Mouse (Mus musculus): ENCODE results near the gene Ugt1a7c. TPM values are rescaled to one million over a fixed set of nuclear protein-coding genes. Genes with fewer than 3 reads are reported as not detected.
"Not testable (repeated sequence)": the region's sequence is repeated elsewhere in the genome, so short reads cannot be mapped to it uniquely, and the experiment has no call there.

Ugt1a7c gene
- polyA plus RNA-seq (2014; fragmentation: Nextera tagmentation; extraction: Ambion mirVana), result 0.39 and 0.55 TPM in 2 replicates

DNA sequence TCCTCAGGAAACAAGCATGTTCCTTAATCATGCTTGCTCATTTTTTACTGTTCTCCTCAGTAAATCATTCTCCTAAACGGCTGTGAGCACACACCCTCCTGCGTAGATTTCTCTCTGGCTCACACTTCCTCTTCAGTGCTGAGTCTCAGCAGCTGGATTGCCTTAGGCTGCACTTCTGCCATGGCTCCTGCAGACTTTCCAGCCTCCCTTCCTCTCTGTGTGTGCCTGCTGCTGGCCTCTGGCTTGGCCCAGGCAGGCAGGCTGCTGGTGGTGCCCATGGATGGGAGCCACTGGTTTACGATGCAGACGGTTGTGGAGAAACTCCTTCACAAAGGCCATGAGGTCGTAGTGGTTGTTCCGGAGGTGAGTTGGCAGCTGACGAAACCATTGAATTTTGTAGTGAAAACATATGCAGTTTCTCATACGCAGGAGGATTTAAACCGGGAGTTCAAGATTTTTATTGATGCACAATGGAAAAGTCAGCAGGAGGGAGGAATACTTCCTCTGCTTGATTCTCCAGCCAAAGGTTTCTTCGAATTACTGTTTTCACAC lies at the start of gene Ugt1a7c:
TSS of gene Ugt1a7c (plus strand) at position 122 of the 552 bp plus-strand sequence.
- no peak for ATAC-seq (replicated peaks; ENCODE audit: insufficient number of reproducible peaks, low FRiP score, low TSS enrichment)
- no peaks in the 10 kb centered on the region for H3K4me1 ChIP-seq (ENCODE audit: control insufficient read depth, insufficient read depth, low read length)
- H3K9me3 ChIP-seq (replicated peaks; ENCODE audit: control insufficient read depth, low read length), result no peaks in the 10 kb centered on the region
- H3K4me3 ChIP-seq (ENCODE audit: low read depth, low read length), result no peak within 1 kb of the TSS
- WGBS (ENCODE audit: insufficient replicate concordance), result 60% methylated on average over 10 of the region's 10 CpGs
- H3K27ac ChIP-seq (ENCODE audit: low read depth, low read length), result peak within 1 kb of the TSS; percentile 18; the same call in 1 of the 2 replicates
- no peak within 1 kb of the TSS for H3K4me2 ChIP-seq
- H3K27me3 ChIP-seq (ENCODE audit: control insufficient read depth, insufficient read depth, low read length), result no peaks in the 10 kb centered on the region
- H3K9ac ChIP-seq (ENCODE audit: low read depth, low read length), result no peak within 1 kb of the TSS
- no peaks in the 10 kb centered on the region for H3K36me3 ChIP-seq (ENCODE audit: control insufficient read depth, insufficient read depth, low read length)

GRCm38 (mm10) chr1:88047408-88047807 lies 47.5 kb upstream of the Ugt1a7c start:
- not testable (repeated sequence) for H3K4me2 ChIP-seq; ATAC-seq (replicated peaks; ENCODE audit: insufficient number of reproducible peaks, low FRiP score, low TSS enrichment); H3K4me1 ChIP-seq (ENCODE audit: control insufficient read depth, insufficient read depth, low read length); H3K27me3 ChIP-seq (ENCODE audit: control insufficient read depth, insufficient read depth, low read length); H3K9ac ChIP-seq (ENCODE audit: low read depth, low read length); H3K36me3 ChIP-seq (ENCODE audit: control insufficient read depth, insufficient read depth, low read length); H3K27ac ChIP-seq (ENCODE audit: low read depth, low read length); H3K9me3 ChIP-seq (replicated peaks; ENCODE audit: control insufficient read depth, low read length); H3K4me3 ChIP-seq (ENCODE audit: low read depth, low read length)
- 74% methylated on average over 2 of the region's 2 CpGs for whole genome bisulfite sequencing (ENCODE audit: insufficient replicate concordance)

GRCm38 (mm10) chr1:88055088-88055487 lies 39.8 kb upstream of the Ugt1a7c start, which contains the start of gene Ugt1a10:
TSS of gene Ugt1a10 (plus strand) at chr1:88055388.
- ATAC-seq (replicated peaks; ENCODE audit: insufficient number of reproducible peaks, low FRiP score, low TSS enrichment), result no peak
- 62% methylated on average over 1 of the region's 1 CpGs for WGBS (ENCODE audit: insufficient replicate concordance)

GRCm38 (mm10) chr1:88066472-88067102 lies 28.3 kb upstream of the Ugt1a7c start:
- not testable (repeated sequence) for H3K4me3 ChIP-seq (ENCODE audit: low read depth, low read length); ATAC-seq (replicated peaks; ENCODE audit: insufficient number of reproducible peaks, low FRiP score, low TSS enrichment); H3K9ac ChIP-seq (ENCODE audit: low read depth, low read length); H3K4me1 ChIP-seq (ENCODE audit: control insufficient read depth, insufficient read depth, low read length); H3K27me3 ChIP-seq (ENCODE audit: control insufficient read depth, insufficient read depth, low read length); H3K4me2 ChIP-seq; H3K9me3 ChIP-seq (replicated peaks; ENCODE audit: control insufficient read depth, low read length); H3K27ac ChIP-seq (ENCODE audit: low read depth, low read length); H3K36me3 ChIP-seq (ENCODE audit: control insufficient read depth, insufficient read depth, low read length)
- 71% methylated on average over 1 of the region's 2 CpGs for WGBS (ENCODE audit: insufficient replicate concordance)

More at GRCm38 (mm10) chr1:88055088-88055487, 39.8 kb upstream of the Ugt1a7c start, which contains the start of gene Ugt1a10:
- H3K9me3 ChIP-seq (replicated peaks; ENCODE audit: control insufficient read depth, low read length), result no peaks in the 10 kb centered on the region
- no peak within 1 kb of the TSS for H3K4me3 ChIP-seq (ENCODE audit: low read depth, low read length)
- no peak within 1 kb of the TSS for H3K27ac ChIP-seq (ENCODE audit: low read depth, low read length)
- H3K9ac ChIP-seq (ENCODE audit: low read depth, low read length), result no peak within 1 kb of the TSS
- H3K4me2 ChIP-seq, result no peak within 1 kb of the TSS
- no peaks in the 10 kb centered on the region for H3K27me3 ChIP-seq (ENCODE audit: control insufficient read depth, insufficient read depth, low read length)
- no peaks in the 10 kb centered on the region for H3K4me1 ChIP-seq (ENCODE audit: control insufficient read depth, insufficient read depth, low read length)
- H3K36me3 ChIP-seq (ENCODE audit: control insufficient read depth, insufficient read depth, low read length), result no peaks in the 10 kb centered on the region

- Histone ChIP-seq H3K4me3 (ENCODE audit: low read depth, low read length) (no peak within 1 kb of the TSS), H3K4me2 (no peak within 1 kb of the TSS), H3K9me3 (replicated peaks; ENCODE audit: control insufficient read depth, low read length) (no peaks in the 10 kb centered on the region), H3K4me1 (ENCODE audit: control insufficient read depth, insufficient read depth, low read length) (no peaks in the 10 kb centered on the region), H3K9ac (ENCODE audit: low read depth, low read length) (no peak within 1 kb of the TSS), H3K27ac (ENCODE audit: low read depth, low read length) (no peak within 1 kb of the TSS), H3K27me3 (ENCODE audit: control insufficient read depth, insufficient read depth, low read length) (no peaks in the 10 kb centered on the region), H3K36me3 (ENCODE audit: control insufficient read depth, insufficient read depth, low read length) (no peaks in the 10 kb centered on the region)
- no peak for ATAC-seq (replicated peaks; ENCODE audit: insufficient number of reproducible peaks, low FRiP score, low TSS enrichment)
- 65% methylated on average over 2 of the region's 2 CpGs for WGBS (ENCODE audit: insufficient replicate concordance)
Measured at GRCm38 (mm10) chr1:88070495-88070894, 24.4 kb upstream of the Ugt1a7c start, which contains the start of gene Ugt1a9. TSS of gene Ugt1a9 (plus strand) at chr1:88070800.

- H3K27me3 ChIP-seq (ENCODE audit: control insufficient read depth, insufficient read depth, low read length), result no peaks in the 10 kb centered on the region
- H3K4me3 ChIP-seq (ENCODE audit: low read depth, low read length), result no peak overlapping the region
- no peak for ATAC-seq (replicated peaks; ENCODE audit: insufficient number of reproducible peaks, low FRiP score, low TSS enrichment)
- no peak overlapping the region for H3K27ac ChIP-seq (ENCODE audit: low read depth, low read length)
- no peaks in the 10 kb centered on the region for H3K9me3 ChIP-seq (replicated peaks; ENCODE audit: control insufficient read depth, low read length)
- H3K9ac ChIP-seq (ENCODE audit: low read depth, low read length), result no peak overlapping the region
- no peaks in the 10 kb centered on the region for H3K4me1 ChIP-seq (ENCODE audit: control insufficient read depth, insufficient read depth, low read length)
- H3K36me3 ChIP-seq (ENCODE audit: control insufficient read depth, insufficient read depth, low read length), result no peaks in the 10 kb centered on the region
- 68% methylated on average over 4 of the region's 4 CpGs for WGBS (ENCODE audit: insufficient replicate concordance)
- no peak overlapping the region for H3K4me2 ChIP-seq
Measured at GRCm38 (mm10) chr1:88070902-88071301, 24.0 kb upstream of the Ugt1a7c start.

DNA sequence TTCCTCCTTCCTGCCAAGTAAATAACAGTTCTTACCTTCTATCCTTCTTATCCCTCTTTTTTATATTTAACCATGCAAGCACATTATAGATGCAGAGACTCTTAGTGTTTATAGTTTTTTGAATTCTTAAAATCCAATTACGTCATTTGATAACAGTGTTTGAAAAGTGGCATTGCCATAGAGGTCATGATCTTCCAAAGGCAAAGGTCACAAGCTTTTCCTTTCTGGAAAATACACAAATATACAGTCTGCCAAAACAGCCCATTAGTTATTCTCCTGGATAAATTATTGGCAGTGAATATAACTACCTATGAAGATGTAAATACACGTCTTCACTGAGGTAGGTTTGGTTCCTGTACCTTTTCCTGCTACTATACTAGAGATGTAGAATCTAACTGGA lies 20.4 kb upstream of the Ugt1a7c start:
- WGBS (ENCODE audit: insufficient replicate concordance), result 78% methylated on average over 2 of the region's 2 CpGs
- H3K36me3 ChIP-seq (ENCODE audit: control insufficient read depth, insufficient read depth, low read length), result no peaks in the 10 kb centered on the region
- no peak overlapping the region for H3K27ac ChIP-seq (ENCODE audit: low read depth, low read length)
- no peaks in the 10 kb centered on the region for H3K9me3 ChIP-seq (replicated peaks; ENCODE audit: control insufficient read depth, low read length)
- H3K9ac ChIP-seq (ENCODE audit: low read depth, low read length), result no peak overlapping the region
- ATAC-seq (replicated peaks; ENCODE audit: insufficient number of reproducible peaks, low FRiP score, low TSS enrichment), result no peak
- H3K4me3 ChIP-seq (ENCODE audit: low read depth, low read length), result no peak overlapping the region
- H3K4me1 ChIP-seq (ENCODE audit: control insufficient read depth, insufficient read depth, low read length), result no peaks in the 10 kb centered on the region
- H3K4me2 ChIP-seq, result no peak overlapping the region
- no peaks in the 10 kb centered on the region for H3K27me3 ChIP-seq (ENCODE audit: control insufficient read depth, insufficient read depth, low read length)

DNA sequence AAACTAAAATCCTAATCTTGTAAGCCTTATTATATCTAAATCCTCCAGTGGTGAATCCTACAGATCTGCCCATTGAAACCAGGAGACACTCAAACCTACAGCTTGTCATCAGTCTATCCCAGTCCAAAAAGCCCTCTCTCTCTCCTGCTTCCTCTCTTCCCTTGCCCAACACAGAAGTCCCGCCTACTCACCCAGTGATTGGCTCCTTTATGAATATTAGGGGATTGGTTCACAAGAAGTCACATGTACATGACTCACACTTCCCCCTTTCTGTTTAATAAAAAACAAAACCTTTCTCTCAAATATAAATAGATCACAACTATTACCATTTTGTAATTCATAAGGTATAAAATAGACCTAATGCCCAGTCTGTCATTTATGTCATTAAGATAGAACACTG lies 17.7 kb upstream of the Ugt1a7c start:
- no peak overlapping the region for H3K4me3 ChIP-seq (ENCODE audit: low read depth, low read length)
- ATAC-seq (replicated peaks; ENCODE audit: insufficient number of reproducible peaks, low FRiP score, low TSS enrichment), result no peak
- 79% methylated on average over 1 of the region's 1 CpGs for WGBS (ENCODE audit: insufficient replicate concordance)
- H3K27ac ChIP-seq (ENCODE audit: low read depth, low read length), result no peak overlapping the region
- H3K36me3 ChIP-seq (ENCODE audit: control insufficient read depth, insufficient read depth, low read length), result no peaks in the 10 kb centered on the region
- H3K9me3 ChIP-seq (replicated peaks; ENCODE audit: control insufficient read depth, low read length), result no peaks in the 10 kb centered on the region
- no peaks in the 10 kb centered on the region for H3K27me3 ChIP-seq (ENCODE audit: control insufficient read depth, insufficient read depth, low read length)
- no peak overlapping the region for H3K9ac ChIP-seq (ENCODE audit: low read depth, low read length)
- no peaks in the 10 kb centered on the region for H3K4me1 ChIP-seq (ENCODE audit: control insufficient read depth, insufficient read depth, low read length)
- H3K4me2 ChIP-seq, result no peak overlapping the region

DNA sequence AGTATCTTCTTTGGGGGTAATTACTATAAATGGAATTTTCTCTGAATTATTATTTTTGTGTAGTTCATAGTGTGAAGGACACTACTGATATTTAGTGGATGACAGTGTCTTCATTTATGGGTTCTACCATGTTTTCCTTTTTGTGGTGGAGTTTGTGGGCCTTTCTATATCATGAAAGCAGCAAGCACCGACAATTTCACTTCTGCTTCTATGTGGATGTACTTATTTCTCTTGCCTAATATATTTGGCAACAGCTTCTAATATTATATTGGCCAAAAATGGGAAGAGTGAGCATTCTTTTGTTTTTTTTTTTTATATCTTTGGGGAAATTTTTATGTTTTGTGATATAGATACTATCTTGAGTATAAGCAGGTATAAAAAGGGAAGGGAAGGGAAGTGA lies 13.2 kb upstream of the Ugt1a7c start:
- 86% methylated on average over 1 of the region's 1 CpGs for WGBS (ENCODE audit: insufficient replicate concordance)

More for the DNA sequence above, 13.2 kb upstream of the Ugt1a7c start:
- ATAC-seq (replicated peaks; ENCODE audit: insufficient number of reproducible peaks, low FRiP score, low TSS enrichment), result no peak
- H3K36me3 ChIP-seq (ENCODE audit: control insufficient read depth, insufficient read depth, low read length), result no peaks in the 10 kb centered on the region
- no peak overlapping the region for H3K4me3 ChIP-seq (ENCODE audit: low read depth, low read length)
- H3K9ac ChIP-seq (ENCODE audit: low read depth, low read length), result no peak overlapping the region
- no peak overlapping the region for H3K27ac ChIP-seq (ENCODE audit: low read depth, low read length)
- no peaks in the 10 kb centered on the region for H3K9me3 ChIP-seq (replicated peaks; ENCODE audit: control insufficient read depth, low read length)
- H3K4me1 ChIP-seq (ENCODE audit: control insufficient read depth, insufficient read depth, low read length), result no peaks in the 10 kb centered on the region
- no peaks in the 10 kb centered on the region for H3K27me3 ChIP-seq (ENCODE audit: control insufficient read depth, insufficient read depth, low read length)
- no peak overlapping the region for H3K4me2 ChIP-seq
